Mouse (Mus musculus): Measurements from ENCODE around the gene Top1. TPM values are rescaled to one million over a fixed set of nuclear protein-coding genes. Genes with fewer than 3 reads are reported as not detected.

The Top1 gene
- polyA plus RNA-seq (2014; fragmentation: Nextera tagmentation; extraction: Ambion mirVana): 106 and 123 TPM in 2 replicates

DNA sequence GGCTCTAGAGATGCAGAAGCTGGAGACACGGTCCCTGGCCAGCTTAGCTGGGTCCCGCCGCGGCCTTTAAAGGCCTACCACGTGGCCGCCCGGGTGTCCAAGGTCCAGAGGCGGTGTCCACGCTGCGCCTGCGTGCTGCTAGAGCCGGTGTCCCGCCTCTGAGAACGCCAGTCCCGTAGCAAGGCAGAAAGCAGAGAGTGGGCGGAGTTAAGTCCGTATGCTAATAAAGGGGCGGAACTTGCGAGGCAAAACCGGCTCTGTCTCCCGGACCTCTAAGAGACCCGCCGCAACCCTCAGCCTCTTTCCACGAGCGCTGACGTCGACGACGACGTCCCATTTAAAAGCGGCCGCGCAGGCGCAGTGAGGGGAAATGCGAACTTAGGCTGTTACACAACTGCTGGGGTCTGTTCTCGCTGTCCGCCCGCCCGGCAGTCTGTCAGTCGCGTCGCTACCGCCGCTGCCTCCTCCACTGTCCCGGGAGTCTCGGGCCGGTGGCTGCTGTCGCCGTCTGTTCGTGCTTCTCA is at the start of gene Top1:
Gene Top1 (plus strand): TSS at position 275 of the 524 bp plus-strand sequence.
- H3K9ac ChIP-seq (ENCODE audit: low read depth, low read length): peak within 1 kb of the TSS; percentile 100
- H3K27ac ChIP-seq (ENCODE audit: low read depth, low read length): peak within 1 kb of the TSS; percentile 98
- no peaks in the 10 kb centered on the region for H3K36me3 ChIP-seq (ENCODE audit: control insufficient read depth, insufficient read depth, low read length)
- no peaks in the 10 kb centered on the region for H3K4me1 ChIP-seq (replicated peaks; ENCODE audit: control insufficient read depth, insufficient read depth, low read length)
- no peaks in the 10 kb centered on the region for H3K27me3 ChIP-seq (ENCODE audit: control insufficient read depth, insufficient read depth, low read length)
- ATAC-seq (ENCODE audit: low FRiP score): peak; percentile 99
- no peaks in the 10 kb centered on the region for H3K9me3 ChIP-seq (ENCODE audit: control insufficient read depth, low read length)
- 1% methylated on average over 43 of the region's 50 CpGs for WGBS
- peak within 1 kb of the TSS; percentile 35 for H3K4me2 ChIP-seq (replicated peaks; ENCODE audit: low read depth, low read length)
- DNase-seq (ENCODE audit: low spot score): peak; percentile 100
- peak within 1 kb of the TSS; percentile 99 for H3K4me3 ChIP-seq (ENCODE audit: low read depth, low read length)

DNA sequence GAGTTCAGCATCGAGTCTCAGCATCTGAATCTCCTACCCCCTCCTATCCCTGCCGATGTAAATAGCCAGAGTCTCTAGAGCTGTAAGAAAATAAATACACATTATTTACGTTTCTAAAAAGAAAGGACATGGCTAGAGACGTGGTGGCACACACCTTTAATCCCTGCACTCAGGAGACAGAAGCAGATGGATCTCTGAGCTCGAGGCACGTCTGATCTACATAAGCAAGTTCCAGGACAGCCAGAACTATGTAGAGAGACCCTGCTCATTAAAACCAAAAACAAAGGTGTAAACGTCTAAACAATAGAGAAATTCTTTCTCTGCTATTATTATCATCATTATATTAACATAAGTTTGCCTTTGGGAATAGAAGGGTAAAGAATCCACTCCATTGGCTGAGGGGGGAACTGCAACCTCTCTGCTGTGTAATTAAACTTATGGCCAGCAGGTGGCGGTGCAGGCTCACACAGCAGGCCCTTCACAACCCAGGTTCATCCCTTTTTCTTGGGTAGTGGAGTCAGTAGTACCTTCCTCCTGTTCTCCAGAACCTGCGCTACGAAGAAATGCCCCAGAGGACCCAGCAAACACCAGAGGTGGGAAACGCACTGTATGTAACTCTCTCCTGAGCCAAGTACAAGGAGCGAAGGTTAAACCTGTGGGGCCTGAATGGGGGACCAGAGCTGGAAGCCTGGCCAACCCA is 48.0 kb upstream of the Top1 start:
- H3K9me3 ChIP-seq (ENCODE audit: control insufficient read depth, low read length): no peaks in the 10 kb centered on the region
- ATAC-seq (ENCODE audit: low FRiP score) (peak; percentile 67), DNase-seq (ENCODE audit: low spot score) (peak; percentile 86)
- no peak overlapping the region for H3K27ac ChIP-seq (ENCODE audit: low read depth, low read length)
- 38% methylated on average over 12 of the region's 12 CpGs for WGBS
- no peak overlapping the region for H3K9ac ChIP-seq (ENCODE audit: low read depth, low read length)
- H3K36me3 ChIP-seq (ENCODE audit: control insufficient read depth, insufficient read depth, low read length): no peaks in the 10 kb centered on the region
- no peaks in the 10 kb centered on the region; the same call in 1 of the 2 replicates for H3K27me3 ChIP-seq (ENCODE audit: control insufficient read depth, insufficient read depth, low read length)
- H3K4me2 ChIP-seq (replicated peaks; ENCODE audit: low read depth, low read length): no peak overlapping the region
- no peak overlapping the region for H3K4me3 ChIP-seq (ENCODE audit: low read depth, low read length)
- no peaks in the 10 kb centered on the region for H3K4me1 ChIP-seq (replicated peaks; ENCODE audit: control insufficient read depth, insufficient read depth, low read length)

DNA sequence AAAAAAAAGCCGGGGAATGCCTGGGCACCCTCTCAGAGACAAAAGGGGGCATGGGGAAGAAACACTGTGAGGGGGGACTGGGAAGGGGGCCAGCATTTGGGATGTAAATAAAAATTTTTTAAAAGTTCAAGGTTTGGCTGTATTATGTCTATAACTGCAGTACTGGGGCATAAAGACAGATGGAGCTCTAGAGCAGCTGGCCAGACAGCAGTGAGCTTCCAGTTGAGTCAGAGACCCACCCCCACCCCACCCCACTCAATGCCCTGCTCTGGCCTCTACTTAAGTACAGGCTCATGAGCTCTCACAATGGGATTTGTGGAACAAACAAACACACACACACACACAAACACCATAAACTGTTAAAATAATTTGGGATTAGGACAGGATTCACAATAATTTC is 43.9 kb upstream of the Top1 start:
- H3K9ac ChIP-seq (ENCODE audit: low read depth, low read length): no peak overlapping the region
- H3K4me3 ChIP-seq (ENCODE audit: low read depth, low read length): no peak overlapping the region
- no peaks in the 10 kb centered on the region for H3K36me3 ChIP-seq (ENCODE audit: control insufficient read depth, insufficient read depth, low read length)
- 29% methylated on average over 1 of the region's 1 CpGs for WGBS
- no peak overlapping the region for H3K27ac ChIP-seq (ENCODE audit: low read depth, low read length)
- peak; percentile 55 for DNase-seq (ENCODE audit: low spot score)
- H3K4me1 ChIP-seq (replicated peaks; ENCODE audit: control insufficient read depth, insufficient read depth, low read length): no peaks in the 10 kb centered on the region
- no peak overlapping the region for H3K4me2 ChIP-seq (replicated peaks; ENCODE audit: low read depth, low read length)
- no peaks in the 10 kb centered on the region for H3K27me3 ChIP-seq (ENCODE audit: control insufficient read depth, insufficient read depth, low read length)
- no peak for ATAC-seq (ENCODE audit: low FRiP score)
- no peaks in the 10 kb centered on the region for H3K9me3 ChIP-seq (ENCODE audit: control insufficient read depth, low read length)

DNA sequence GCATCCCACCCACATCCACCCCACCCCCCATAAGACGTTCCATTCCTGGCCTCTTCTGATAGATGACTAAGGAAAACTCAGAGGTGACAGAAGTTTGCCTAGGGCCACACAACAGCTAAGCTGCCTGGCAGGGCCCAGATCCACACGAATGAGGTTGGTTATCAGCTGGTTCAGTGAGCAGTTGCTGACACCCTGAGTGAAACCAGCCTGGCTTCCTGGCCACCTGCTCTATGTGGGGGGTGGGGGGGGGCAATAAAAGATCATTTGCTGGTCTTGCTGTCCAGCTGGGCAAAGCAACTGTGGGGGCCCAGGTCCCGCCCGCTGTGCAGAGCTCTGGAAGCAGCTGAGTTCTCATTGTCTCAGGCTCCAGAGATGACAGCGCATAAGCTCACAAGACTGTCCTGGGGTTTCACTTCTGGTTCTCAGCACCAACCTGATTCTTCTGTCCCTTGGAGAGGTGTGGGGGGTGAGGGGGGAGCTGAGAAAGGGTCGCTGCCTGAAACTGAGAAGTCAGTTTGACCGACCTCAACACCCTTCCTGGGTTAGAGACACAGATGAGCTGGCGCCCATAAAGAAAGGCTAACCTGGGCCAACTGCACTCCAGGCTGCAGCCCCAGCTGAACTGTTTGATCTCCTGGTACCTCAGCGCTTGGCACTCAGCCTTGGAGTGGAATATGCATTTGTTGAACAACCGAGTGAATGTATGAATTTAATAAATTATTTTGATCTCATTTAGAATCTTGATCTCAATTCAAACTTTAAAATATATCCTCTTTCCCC is 42.3 kb upstream of the Top1 start:
- Histone ChIP-seq H3K4me1 (replicated peaks; ENCODE audit: control insufficient read depth, insufficient read depth, low read length) (no peaks in the 10 kb centered on the region), H3K27me3 (ENCODE audit: control insufficient read depth, insufficient read depth, low read length) (no peaks in the 10 kb centered on the region), H3K36me3 (ENCODE audit: control insufficient read depth, insufficient read depth, low read length) (no peaks in the 10 kb centered on the region), H3K9ac (ENCODE audit: low read depth, low read length) (no peak overlapping the region), H3K4me3 (ENCODE audit: low read depth, low read length) (no peak overlapping the region), H3K9me3 (ENCODE audit: control insufficient read depth, low read length) (no peaks in the 10 kb centered on the region), H3K4me2 (replicated peaks; ENCODE audit: low read depth, low read length) (no peak overlapping the region), H3K27ac (ENCODE audit: low read depth, low read length) (no peak overlapping the region)
- ATAC-seq (ENCODE audit: low FRiP score): no peak
- 68% methylated on average over 10 of the region's 10 CpGs for WGBS
- DNase-seq (ENCODE audit: low spot score): no peak

DNA sequence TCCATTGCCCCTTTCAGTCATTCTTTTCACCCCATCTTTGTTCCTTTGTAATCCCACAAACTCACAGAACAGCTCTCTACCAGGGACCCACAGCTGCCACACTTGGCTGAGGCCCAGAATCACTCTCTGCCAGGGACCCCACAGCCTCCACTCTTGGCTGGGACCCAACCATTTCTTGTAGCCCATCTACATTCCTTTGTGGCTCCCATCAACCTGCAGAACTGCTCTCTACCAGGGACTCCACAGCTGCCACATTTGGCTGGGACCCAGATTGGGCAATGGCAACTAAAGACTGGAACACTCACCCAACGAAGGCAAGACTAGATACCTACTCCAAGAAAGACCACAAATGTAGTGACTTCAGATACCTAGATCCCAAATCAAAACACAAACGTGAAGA is 35.7 kb upstream of the Top1 start:
- Histone ChIP-seq H3K9me3 (ENCODE audit: control insufficient read depth, low read length) (no peaks in the 10 kb centered on the region), H3K36me3 (ENCODE audit: control insufficient read depth, insufficient read depth, low read length) (no peaks in the 10 kb centered on the region), H3K9ac (ENCODE audit: low read depth, low read length) (no peak overlapping the region), H3K27ac (ENCODE audit: low read depth, low read length) (no peak overlapping the region), H3K4me1 (replicated peaks; ENCODE audit: control insufficient read depth, insufficient read depth, low read length) (no peaks in the 10 kb centered on the region), H3K4me2 (replicated peaks; ENCODE audit: low read depth, low read length) (no peak overlapping the region), H3K27me3 (ENCODE audit: control insufficient read depth, insufficient read depth, low read length) (no peaks in the 10 kb centered on the region), H3K4me3 (ENCODE audit: low read depth, low read length) (no peak overlapping the region)
- ATAC-seq (ENCODE audit: low FRiP score) (no peak), DNase-seq (ENCODE audit: low spot score) (no peak)
- 67% methylated on average over 2 of the region's 2 CpGs for WGBS

DNA sequence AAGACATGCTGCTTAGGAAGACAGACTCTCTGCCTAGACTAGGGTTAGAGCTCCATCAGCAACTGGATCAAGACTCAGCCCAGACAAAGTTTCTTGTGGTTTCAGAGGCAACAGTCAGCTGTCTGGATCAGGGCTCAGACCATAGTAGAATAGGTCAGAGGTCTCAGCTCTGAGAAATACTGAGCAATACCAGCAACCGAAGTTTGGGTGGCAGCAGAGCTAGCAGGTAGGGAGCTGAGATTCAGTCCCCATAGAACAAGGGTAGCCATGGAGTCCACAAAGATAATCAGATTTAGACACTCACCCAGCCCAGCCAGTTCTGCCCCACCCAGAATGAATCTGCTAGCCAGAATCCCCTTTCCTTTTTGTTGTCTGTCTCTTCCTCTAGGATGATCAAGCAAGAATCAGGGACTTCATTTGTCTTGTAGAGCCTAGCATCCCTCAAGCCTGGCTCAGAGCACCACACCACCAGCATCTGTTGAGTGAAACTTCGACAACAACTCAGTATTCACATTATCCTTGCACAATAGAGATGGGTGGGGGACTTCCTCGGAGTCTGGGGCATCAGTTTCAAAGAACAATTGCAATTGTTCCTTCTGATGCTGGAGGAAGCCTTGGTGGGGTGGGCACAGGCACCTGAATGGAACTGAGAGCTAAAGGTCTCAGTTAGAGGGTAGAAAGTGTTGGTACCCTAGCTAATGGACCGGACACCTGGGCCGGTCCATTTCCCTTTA is 32.3 kb upstream of the Top1 start:
- no peaks in the 10 kb centered on the region for H3K4me1 ChIP-seq (replicated peaks; ENCODE audit: control insufficient read depth, insufficient read depth, low read length)
- H3K4me3 ChIP-seq (ENCODE audit: low read depth, low read length): no peak overlapping the region
- H3K9ac ChIP-seq (ENCODE audit: low read depth, low read length): no peak overlapping the region
- DNase-seq (ENCODE audit: low spot score) (no peak), ATAC-seq (ENCODE audit: low FRiP score) (no peak)
- no peak overlapping the region for H3K4me2 ChIP-seq (replicated peaks; ENCODE audit: low read depth, low read length)
- H3K9me3 ChIP-seq (ENCODE audit: control insufficient read depth, low read length): no peaks in the 10 kb centered on the region
- no peaks in the 10 kb centered on the region for H3K36me3 ChIP-seq (ENCODE audit: control insufficient read depth, insufficient read depth, low read length)
- H3K27ac ChIP-seq (ENCODE audit: low read depth, low read length): no peak overlapping the region
- H3K27me3 ChIP-seq (ENCODE audit: control insufficient read depth, insufficient read depth, low read length): no peaks in the 10 kb centered on the region
- 81% methylated on average over 5 of the region's 5 CpGs for WGBS

DNA sequence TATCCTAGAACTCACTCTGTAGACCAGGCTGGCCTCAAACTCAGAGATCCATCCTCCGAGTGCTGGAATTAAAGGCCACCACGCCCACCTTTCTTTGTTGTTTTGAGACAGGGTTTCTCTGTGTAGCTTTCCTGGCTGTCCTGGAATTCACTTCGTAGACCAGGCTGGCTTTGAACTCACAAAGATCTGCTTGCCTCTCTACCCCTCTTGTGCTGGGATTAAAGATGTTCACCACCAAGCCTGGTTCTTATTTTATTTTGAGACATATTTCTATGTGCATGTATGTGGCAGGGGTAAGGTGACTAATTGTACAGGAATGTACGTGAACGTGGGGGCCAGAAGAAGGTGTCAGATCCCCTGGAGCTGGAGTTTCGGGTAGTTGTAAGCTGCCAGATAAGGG is 27.9 kb upstream of the Top1 start:
- no peak for DNase-seq (ENCODE audit: low spot score)

DNA sequence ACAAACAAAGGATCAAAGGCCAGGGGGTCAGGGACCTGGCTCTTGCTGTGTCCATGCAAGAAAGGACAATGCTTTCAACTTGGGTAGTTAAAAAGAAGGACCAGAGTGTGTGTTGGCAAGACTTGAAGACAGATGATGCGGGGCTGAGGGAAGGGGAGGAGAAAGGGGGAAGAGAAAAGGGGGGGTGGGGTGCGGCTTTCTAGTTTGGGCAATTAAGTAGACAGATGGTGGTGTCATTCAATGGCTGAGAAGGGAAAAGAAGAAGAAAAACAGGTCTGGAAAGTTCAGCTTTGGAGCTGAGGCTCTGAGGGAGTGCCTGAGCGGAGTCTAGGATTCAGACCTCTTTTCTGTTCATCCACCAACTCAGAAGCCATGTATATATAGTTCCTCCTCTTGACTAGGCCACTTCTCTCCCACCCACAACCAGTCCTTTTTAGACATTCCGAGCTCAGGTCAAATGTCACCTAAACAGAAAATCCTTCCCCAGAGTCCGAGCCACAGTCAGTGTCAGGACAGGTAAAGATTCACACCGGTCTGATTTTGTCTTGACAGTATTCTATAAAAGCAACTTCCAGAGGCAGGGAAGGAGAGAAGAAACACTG is 27.0 kb upstream of the Top1 start:
- Histone ChIP-seq H3K9me3 (ENCODE audit: control insufficient read depth, low read length) (no peaks in the 10 kb centered on the region), H3K4me2 (replicated peaks; ENCODE audit: low read depth, low read length) (no peak overlapping the region), H3K9ac (ENCODE audit: low read depth, low read length) (no peak overlapping the region), H3K4me1 (replicated peaks; ENCODE audit: control insufficient read depth, insufficient read depth, low read length) (no peaks in the 10 kb centered on the region), H3K27me3 (ENCODE audit: control insufficient read depth, insufficient read depth, low read length) (no peaks in the 10 kb centered on the region), H3K4me3 (ENCODE audit: low read depth, low read length) (no peak overlapping the region), H3K27ac (ENCODE audit: low read depth, low read length) (no peak overlapping the region), H3K36me3 (ENCODE audit: control insufficient read depth, insufficient read depth, low read length) (no peaks in the 10 kb centered on the region)
- no peak for ATAC-seq (ENCODE audit: low FRiP score)
- 37% methylated on average over 6 of the region's 6 CpGs for WGBS
- DNase-seq (ENCODE audit: low spot score): no peak

More for the DNA sequence above, 27.9 kb upstream of the Top1 start:
- no peak overlapping the region for H3K4me3 ChIP-seq (ENCODE audit: low read depth, low read length)
- WGBS: 91% methylated on average over 6 of the region's 6 CpGs
- no peak overlapping the region for H3K9ac ChIP-seq (ENCODE audit: low read depth, low read length)
- no peaks in the 10 kb centered on the region for H3K27me3 ChIP-seq (ENCODE audit: control insufficient read depth, insufficient read depth, low read length)
- ATAC-seq (ENCODE audit: low FRiP score): no peak
- H3K27ac ChIP-seq (ENCODE audit: low read depth, low read length): no peak overlapping the region
- H3K36me3 ChIP-seq (ENCODE audit: control insufficient read depth, insufficient read depth, low read length): no peaks in the 10 kb centered on the region
- no peak overlapping the region for H3K4me2 ChIP-seq (replicated peaks; ENCODE audit: low read depth, low read length)
- H3K4me1 ChIP-seq (replicated peaks; ENCODE audit: control insufficient read depth, insufficient read depth, low read length): no peaks in the 10 kb centered on the region
- no peaks in the 10 kb centered on the region for H3K9me3 ChIP-seq (ENCODE audit: control insufficient read depth, low read length)

Measured in hindbrain, embryonic 11.5 days (tissue).